Mouse (Mus musculus) leukemia stem cell, adult 10-12 weeks (primary cell): Measurements from ENCODE around the gene Ppp1r37. TPM values are rescaled to one million over a fixed set of nuclear protein-coding genes. Genes with fewer than 3 reads are reported as not detected.

Source experiments
- polyA plus RNA-seq: library from polyadenylated mRNA; stranded (reverse); fragments of >175 nt; gene quantifications from 2 replicates; pipeline ENCODE4 v1.2.3, GENCODE M21; 2012; ENCODE audit warnings: low replicate concordance

Ppp1r37 gene
- polyA plus RNA-seq, result 143 and 152 TPM in 2 replicates

DNA sequence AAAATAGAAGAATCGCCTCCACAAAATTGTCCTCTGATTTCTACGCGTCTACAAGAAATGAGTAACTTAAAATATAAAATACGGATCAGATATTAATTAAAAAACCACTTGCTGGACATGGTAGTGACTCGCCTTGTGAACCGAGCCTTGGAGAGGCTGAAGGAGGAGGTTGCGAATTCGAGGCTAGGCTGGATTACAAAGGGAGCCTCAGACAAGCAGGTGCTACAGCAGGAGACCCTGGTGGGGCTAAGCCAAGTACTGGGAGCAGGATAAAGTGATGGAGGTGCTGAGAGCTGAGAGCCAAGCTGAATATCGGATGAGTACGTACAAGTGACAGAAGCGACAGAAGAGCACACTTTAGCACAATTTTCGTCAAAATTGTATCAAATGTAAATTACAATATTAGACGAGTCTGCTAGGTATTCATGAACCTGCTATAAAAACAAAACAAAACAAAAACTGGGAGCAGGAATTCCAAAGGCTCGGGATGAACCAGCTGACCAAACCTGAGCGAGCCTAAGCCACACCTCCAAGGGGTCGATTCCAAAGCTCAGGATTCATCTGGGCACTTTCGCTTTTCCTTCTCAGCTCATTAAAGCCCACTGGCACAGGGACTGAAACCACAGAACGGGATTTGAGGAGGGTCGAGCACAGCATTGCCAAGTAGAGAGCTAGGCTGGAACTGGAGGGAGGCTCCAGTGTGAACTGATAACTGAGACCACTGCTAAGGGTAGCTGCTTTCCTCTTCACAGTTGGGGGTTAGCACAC is at the start of gene Ppp1r37:
Ppp1r37 (minus strand) TSS at position 434 of the 768 bp plus-strand sequence.

GRCm38 (mm10) chr7:19603849-19604605 is 41.2 kb upstream of the Ppp1r37 start, which contains the start of gene Clasrp:
Gene Clasrp, minus strand, starts transcription at chr7:19604486.

GRCm38 (mm10) chr7:19577141-19577852 is 14.4 kb upstream of the Ppp1r37 start, which contains the start of the genes Zfp296 and Gemin7:
Gene Zfp296, plus strand, starts transcription at chr7:19577287.
Gene Gemin7, minus strand, starts transcription at chr7:19577595.

DNA sequence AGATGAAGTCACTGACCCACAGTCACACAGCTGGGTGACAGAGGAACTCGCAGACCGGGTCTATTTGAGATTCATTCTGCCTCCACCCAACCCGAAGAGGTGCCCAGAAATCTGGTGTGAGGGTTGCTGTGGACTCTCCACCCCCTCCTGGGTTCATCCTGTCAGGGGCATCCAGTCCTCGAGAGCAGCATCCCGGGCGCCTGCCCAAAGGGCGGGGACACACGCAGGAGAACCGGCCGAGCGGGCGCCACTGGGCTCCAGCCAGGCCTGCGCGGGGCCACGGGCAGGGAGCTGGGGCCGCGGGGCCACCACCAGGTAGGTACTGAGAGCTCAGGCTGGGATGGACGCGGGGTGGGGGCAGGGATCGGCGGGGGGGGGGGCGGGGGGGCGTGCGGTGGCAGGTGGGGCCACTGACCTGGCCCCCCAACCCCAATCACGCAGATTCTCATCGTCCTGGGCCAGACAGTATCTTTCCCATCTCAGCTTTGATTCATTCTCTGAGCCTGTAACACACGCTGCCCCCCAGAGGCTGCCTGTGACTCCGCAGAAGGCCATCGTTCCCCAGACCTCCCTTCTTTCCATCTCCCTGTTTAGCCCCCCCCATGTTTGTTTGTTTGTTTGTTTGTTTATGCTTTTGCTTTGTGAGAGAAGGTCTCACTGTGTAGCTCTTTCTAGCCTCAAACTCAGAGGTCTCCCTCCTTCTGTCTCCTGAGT is 45.1 kb downstream of the Ppp1r37 start, which contains the start of gene Nkpd1:
Nkpd1 (plus strand) TSS at position 187 of the 714 bp plus-strand sequence.

DNA sequence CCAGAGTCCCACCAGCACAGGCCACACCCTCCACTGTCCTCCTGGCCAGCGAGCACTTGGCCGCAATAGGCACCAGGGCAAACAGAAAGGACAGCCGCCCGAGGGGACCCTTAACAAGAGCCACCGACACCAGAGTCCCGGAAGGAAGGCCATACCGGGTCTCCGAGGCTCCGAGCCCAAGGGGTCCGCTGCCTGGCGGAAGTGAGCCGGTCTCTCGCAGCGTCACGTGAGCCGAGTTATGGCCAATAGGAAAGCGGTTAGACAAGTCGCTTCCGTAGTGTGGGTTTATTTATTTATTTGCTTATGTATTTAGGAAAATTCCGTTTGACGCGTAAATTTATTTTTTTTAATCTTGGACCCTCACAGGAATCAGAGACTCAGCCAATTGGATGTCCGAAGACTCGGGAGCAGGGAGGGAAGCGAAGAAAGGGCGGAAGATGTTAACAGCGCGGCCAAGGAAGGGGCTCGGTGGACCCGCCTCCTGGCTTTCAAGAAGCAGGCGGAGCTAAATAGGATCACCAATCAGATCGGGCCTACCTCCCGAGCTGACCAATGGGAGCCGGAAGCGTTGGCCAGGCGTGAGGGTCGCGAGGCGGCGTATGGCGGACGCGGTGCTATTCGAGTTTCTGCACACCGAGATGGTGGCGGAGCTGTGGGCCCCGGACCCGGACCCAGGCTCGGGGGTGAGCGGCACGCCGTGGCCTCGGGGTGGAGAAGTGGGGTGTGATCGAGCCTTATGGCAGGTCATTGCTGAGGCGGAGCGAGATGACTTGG is 54.5 kb downstream of the Ppp1r37 start, which contains the start of the genes Bloc1s3 and Trappc6a:
Bloc1s3 (minus strand) TSS at position 218 of the 774 bp plus-strand sequence.
Trappc6a (plus strand) TSS at position 246 of the 774 bp plus-strand sequence.

Other genes starting within 250 kb of the Ppp1r37 start
- gene Ercc1, start 218.3 kb downstream of the Ppp1r37 start, polyA plus RNA-seq, result 21.3 and 28.9 TPM in 2 replicates
- 35.9 and 52.0 TPM in 2 replicates for gene Cd3eap, start 203.6 kb downstream of the Ppp1r37 start, polyA plus RNA-seq
- 19.1 and 23.9 TPM in 2 replicates for gene Ppp1r13l, start 203.3 kb downstream of the Ppp1r37 start, polyA plus RNA-seq
- 43.1 and 62.1 TPM in 2 replicates for gene Ercc2, start 181.1 kb downstream of the Ppp1r37 start, polyA plus RNA-seq
- gene Klc3, start 159.0 kb downstream of the Ppp1r37 start, polyA plus RNA-seq, result 1.8 and 4.2 TPM in 2 replicates
- 0.33 and 0.72 TPM in 2 replicates for gene Ckm, start 158.3 kb downstream of the Ppp1r37 start, polyA plus RNA-seq
- gene Mark4, start 104.3 kb downstream of the Ppp1r37 start, polyA plus RNA-seq, result 18.3 and 53.5 TPM in 2 replicates
- gene Exoc3l2, start 99.7 kb downstream of the Ppp1r37 start, polyA plus RNA-seq, result 0.96 and 3.4 TPM in 2 replicates
- 5.1 and 6.1 TPM in 2 replicates for gene Bloc1s3, start 54.7 kb downstream of the Ppp1r37 start, polyA plus RNA-seq
- 53.1 and 54.0 TPM in 2 replicates for gene Trappc6a, start 54.7 kb downstream of the Ppp1r37 start, polyA plus RNA-seq
- gene Nkpd1, start 45.2 kb downstream of the Ppp1r37 start, polyA plus RNA-seq, result 0.13 and 0.14 TPM in 2 replicates
- 10.0 and 11.1 TPM in 2 replicates for gene Zfp296, start 14.2 kb upstream of the Ppp1r37 start, polyA plus RNA-seq
- 22.7 and 43.0 TPM in 2 replicates for gene Gemin7, start 14.5 kb upstream of the Ppp1r37 start, polyA plus RNA-seq
- 117 and 363 TPM in 2 replicates for gene Clasrp, start 41.4 kb upstream of the Ppp1r37 start, polyA plus RNA-seq
- 13.7 and 26.5 TPM in 2 replicates for gene Relb, start 66.4 kb upstream of the Ppp1r37 start, polyA plus RNA-seq
- gene Clptm1, start 102.0 kb upstream of the Ppp1r37 start, polyA plus RNA-seq, result 187 and 280 TPM in 2 replicates
- not detected in 2 replicates for gene Apoc2, start 114.9 kb upstream of the Ppp1r37 start, polyA plus RNA-seq
- gene Gm44805, start 118.3 kb upstream of the Ppp1r37 start, polyA plus RNA-seq, result not detected in 2 replicates
- gene Apoc4, start 118.4 kb upstream of the Ppp1r37 start, polyA plus RNA-seq, result not detected in 2 replicates
- 0.99 TPM in 1 of 2 replicates, not detected in the other for gene Apoc1, start 129.6 kb upstream of the Ppp1r37 start, polyA plus RNA-seq
- gene Apoe, start 136.1 kb upstream of the Ppp1r37 start, polyA plus RNA-seq, result 178 and 422 TPM in 2 replicates
- 213 and 277 TPM in 2 replicates for gene Tomm40, start 152.4 kb upstream of the Ppp1r37 start, polyA plus RNA-seq
- 4.9 and 6.0 TPM in 2 replicates for gene Nectin2, start 187.4 kb upstream of the Ppp1r37 start, polyA plus RNA-seq
- gene Bcam, start 207.9 kb upstream of the Ppp1r37 start, polyA plus RNA-seq, result 6.0 and 6.9 TPM in 2 replicates
- gene Cblc, start 233.7 kb upstream of the Ppp1r37 start, polyA plus RNA-seq, result 0.51 TPM in 1 of 2 replicates, not detected in the other